Mouse (Mus musculus): ENCODE measurements around the gene Rnf146.
A peak's percentile ranks its signal among the peaks of the same experiment; 100 is the strongest.
"Not testable (repeated sequence)": the region's sequence is repeated elsewhere in the genome, so short reads cannot be mapped to it uniquely, and the experiment has no call there.

Gene Rnf146

DNA sequence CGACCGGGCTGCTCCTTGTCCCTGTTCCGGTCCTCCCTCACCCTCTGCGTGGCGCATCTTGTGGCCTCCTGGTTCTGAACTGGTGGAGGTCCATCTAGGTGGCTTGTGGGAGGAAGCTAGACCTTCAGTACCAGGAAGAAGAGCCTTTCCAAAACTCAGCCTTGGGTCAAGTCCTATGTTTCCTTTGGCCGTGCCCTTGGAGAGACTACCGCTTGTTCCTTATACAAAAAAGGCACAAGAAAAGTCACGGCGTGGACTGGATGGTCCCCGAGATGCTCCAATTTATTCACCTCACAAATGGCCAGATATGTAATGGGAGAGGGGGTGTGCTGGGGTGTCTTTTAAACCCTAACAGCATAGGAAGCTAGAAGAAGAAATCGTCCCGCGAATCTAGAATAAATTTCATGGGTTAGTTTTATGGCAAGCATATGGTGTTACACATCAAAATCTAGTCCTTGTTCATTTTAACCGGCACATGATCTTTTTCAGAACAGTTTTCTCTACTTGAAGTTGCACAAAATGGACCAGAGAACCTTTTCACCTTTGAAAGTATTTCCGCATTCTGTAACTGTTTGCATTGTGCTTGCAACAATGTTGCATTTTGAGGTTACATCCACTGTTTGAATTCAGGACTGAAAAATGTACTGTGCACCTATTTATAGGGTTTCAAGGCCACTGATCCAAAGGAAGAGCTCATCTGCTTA is at the start of gene Rnf146:
Gene Rnf146, minus strand, starts transcription at position 246 of the 704 bp plus-strand sequence.
- DNase-seq, result no peak

DNA sequence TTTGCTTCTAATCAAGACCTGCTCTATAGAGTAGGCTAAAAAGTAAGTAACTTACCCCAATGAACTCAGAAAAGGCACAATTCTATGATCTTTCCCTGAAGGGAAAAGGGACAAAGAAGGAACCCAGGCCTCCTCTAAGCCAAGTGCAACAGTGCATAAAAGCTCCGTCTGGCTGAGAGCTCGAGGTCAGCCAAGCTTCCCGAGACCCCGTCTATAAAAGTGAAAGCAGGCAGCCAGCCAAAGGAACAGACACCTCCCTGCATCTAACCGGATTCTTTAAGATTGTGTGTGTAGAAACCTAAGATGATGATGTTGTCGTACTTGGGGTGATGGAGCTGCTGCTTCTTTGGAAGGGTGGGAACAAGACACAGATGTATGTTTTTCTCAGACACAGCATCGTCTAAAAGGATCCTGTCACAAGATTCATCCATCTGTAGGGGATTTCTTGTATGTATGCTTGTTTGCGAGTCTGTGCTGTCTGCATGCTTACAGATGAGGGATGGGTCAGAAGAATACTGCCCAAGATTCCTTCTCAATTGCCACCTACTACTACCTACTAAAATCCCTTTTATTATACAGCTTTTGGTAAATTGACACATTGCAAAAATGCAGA is 40.5 kb upstream of the Rnf146 start:
- DNase-seq, result no peak

DNA sequence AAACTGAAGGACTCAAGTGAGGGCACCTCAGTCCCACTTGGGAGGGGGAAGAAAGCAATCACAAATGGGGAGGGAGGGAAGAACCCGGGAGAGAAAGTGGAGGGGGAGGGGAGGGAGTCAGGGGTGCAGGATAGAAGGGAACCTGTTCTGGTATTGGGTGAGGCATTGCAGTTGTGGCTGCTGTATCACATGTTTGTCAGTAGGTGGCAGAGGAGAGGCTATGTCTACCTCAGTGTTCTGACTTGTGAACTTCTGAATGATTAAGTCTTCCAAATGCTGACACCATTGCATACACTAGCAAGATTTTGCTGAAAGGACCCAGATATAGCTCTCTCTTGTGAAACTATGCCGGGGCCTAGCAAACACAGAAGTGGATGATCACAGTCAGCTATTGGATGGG is 32.6 kb upstream of the Rnf146 start:
- not testable (repeated sequence) for DNase-seq

DNA sequence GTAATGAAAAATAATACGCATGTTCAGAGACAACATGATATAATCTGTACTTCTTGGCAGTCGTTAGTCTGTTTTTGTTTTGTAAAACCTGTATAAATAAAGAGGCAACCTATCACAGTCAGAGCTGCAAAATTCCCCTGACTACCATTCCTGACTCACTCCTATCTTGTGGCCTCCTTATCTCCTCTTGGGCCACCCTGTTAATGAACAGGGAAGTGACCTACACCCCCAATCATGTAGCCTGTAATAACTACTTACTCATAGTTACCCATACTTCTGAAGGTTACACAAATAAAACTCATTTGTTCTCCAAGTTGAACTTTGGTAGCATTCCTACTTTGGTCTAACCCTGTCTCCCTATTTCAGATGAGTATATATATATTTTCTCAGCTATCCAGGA is 19.3 kb upstream of the Rnf146 start:
- DNase-seq, result no peak

DNA sequence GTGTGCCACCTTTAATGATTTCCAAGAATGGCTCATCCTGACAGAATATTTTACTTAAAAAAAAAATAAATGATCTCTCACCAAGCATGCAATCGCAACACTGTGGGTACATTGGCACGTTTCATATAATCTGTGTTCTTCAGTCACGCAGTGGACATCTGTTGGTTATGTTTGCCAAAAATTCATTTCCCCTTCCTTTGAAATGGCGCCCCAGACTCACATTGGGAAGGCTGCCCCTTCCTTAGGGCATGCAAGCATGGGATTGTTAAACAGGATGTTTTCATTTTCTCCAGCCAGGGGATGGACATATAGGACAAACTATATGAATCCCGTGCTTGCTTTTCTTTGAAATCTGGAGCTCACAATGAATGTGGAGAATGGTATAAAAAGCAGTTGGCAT is 11.8 kb upstream of the Rnf146 start:
- no peak for DNase-seq

DNA sequence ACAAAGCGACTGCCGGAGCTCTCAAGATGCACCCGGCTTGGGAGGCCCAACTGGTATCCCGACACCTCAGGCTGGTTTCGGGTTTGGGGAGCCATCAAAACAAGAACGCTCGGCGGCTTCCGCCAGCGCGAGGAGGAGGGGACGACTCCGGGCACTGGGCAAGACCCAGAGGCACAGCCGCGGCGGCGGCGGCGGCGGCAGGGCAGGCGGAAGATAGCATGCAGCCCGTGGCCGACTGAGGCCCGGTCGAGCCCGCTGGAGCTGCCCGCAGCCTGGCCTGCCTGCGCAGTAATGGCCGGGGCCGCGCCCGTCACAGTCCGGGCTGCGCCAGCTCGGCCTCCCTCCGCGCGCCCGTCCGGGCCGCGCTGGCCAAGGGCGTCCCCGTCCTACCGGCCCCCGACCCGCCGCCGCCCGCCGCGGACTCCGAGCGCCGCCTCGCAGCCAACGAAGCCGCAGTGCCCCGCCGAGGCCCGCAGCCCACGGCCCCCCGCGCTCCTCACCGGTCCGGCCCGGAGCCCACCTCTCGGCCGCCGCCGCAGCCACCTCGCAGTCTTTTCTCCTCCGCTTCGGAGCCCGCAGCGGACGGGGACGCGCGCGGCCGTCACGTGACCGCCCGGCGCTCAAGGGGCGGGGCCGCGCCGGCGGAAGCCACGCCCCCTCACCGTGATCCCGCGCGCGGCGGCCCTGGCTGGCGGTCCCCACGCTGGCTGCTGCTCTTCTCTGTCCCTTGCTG is 612 bp downstream of the Rnf146 start:
- peak; percentile 84 to 98 for DNase-seq

DNA sequence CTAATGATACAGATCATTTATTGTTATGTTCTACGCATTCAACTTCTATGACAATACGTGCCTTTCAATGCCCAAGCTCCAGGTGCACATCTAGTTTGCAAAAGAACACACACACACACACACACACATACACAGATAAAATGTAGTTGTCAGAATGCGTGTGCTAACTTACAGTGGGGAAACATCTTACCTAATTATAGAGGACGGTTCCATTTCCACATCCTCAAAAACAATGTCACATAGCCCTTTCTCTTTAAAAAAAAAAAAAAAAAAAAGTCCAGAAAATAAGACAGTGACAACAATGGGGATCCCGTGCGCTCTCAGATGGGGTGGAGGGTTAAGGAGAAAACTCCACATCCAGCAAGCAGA is 1.2 kb downstream of the Rnf146 start:
- DNase-seq, result no peak

DNA sequence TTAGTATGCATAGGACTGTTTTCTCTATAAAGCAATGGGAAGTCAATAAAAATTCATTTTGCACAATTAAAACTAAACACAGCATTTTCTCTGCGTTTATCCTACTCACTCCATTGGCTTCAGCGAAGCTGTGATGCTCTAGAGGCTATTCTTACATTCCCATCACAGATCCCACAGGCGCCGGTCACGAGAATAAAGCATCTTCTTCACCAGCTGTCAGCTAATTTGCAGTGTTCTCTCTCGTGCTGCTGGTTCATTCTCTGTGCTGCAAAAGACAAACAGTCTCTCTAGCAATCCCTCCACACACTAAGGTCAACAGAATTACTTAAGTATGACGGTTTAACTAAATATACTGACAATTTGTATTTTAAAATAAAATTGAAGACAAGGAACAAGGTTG is 8.1 kb downstream of the Rnf146 start:
- peak; percentile 45 to 56 for DNase-seq

DNA sequence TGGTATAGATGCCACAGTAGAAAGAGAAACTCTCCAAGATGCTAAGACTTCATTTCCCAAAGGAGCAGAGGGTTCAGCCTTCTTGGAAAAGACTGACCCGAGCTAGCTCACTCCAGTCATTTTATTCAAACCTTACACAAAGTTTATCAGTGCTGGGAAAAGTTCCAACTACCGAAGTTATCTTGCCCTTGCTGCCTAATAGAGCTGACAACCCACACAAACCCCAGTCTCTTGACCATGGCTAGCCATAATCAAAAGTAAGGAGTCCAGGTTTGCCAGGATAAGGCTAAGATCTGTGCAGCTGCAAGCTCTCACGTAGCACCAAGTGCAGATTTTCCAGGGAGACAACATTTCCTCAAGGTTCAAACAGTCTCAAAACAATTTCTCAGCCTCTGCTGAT is 9.7 kb downstream of the Rnf146 start:
- no peak for DNase-seq

DNA sequence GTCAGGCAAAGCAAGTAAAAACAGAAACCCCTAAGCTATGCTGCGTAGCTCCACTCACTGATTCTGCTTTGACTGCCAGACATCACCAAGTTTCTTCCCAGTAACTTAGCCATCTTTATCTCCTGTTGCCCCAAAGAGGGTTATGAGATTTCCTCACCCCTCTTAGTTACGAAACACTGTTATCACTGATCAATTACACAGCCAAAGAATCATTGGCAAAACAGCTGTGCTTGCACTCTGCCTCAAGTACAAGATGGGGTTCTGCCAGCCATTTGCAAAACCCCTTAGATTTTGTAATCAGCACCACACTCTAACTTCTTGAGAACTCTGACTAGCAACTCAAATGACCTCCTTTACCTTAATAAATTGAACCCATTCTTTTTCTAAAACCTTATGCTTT is 10.8 kb downstream of the Rnf146 start:
- no peak for DNase-seq

DNA sequence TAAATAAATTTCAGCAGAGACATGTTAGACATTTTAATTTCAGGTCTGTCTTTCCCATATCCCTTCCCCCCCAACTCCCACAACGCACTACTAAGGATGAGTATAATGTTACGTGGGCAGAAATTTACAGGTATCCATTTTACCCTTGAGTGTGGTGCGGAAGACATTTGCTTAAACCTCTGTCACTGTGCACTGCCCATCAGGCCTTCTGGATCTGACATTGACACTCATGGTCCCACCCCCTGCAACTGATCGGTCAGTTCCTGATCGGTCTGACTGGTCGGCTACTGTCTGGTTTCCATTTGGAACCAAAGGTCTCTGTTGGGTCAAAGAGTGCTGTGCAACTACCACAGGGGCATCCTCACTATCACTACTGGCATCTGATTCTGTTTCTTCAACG is 15.6 kb downstream of the Rnf146 start:
- DNase-seq, result no peak

DNA sequence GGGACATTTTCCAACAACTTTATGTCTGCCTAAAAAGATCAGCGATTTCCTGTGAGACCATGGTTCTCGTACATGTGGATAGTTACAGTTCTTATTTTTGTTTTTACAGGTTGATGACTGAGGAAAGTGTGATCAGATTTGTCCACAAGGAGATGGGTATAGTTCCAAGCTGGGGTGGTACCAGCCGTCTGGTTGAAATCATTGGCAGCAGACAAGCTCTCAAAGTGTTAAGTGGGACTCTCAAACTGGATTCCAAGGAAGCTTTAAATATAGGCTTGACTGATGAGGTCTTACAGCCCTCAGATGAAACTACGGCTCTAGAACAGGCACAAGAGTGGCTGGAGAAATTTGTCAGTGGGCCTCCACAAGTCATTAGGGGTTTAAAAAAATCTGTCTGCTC is 18.0 kb downstream of the Rnf146 start:
- DNase-seq, result no peak

DNA sequence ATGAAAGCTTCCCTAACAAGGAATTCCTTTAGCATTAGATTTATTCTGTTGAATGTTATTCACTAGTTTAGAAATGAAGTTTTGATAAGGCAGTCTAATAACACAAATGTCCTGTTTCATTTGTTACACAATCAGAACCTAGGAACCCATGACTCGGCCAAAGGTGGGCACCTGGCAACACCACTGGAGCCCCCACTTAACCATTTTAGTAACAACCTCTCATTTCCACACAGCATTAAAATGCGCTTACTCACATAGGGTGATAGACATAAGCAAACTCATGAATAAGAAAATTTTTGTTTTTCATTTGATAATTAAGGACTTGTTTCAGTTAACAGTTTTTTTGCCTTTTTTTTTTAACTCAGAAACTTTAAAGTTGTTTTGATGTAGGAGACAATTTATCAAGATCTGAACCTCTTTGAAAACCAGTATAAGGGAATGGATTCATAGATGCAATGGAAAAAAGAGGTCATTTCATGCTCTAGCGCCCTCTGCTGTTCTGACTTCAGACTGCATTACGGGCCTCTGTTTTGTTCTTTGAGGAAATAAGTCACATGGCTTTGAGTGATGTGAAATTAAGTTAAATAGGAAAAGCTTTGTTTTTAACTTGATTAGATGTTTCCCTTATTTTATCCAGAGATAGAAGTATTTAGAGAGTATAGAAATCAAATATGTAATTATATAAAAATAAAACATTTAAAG is 23.7 kb downstream of the Rnf146 start:
- peak; percentile 65 to 69 for DNase-seq

DNA sequence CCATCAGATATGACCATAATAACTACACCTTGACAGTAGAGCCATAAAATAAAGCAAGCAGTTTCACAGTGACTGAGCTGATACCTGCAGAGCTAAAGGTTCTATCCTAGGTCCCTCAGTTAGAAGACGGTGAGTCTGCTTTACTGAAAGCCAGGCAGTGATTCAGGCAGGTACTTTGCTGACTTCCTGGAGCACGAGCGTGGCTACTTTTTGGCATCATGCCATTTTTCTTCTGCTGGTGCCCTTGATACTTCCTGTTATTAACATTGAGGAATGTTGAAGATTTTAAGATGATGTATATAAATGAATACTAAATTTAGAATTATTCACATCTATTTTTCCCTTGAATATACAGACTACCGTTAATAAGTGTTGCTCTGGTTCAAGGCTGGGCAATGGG is 28.4 kb downstream of the Rnf146 start:
- no peak for DNase-seq

DNA sequence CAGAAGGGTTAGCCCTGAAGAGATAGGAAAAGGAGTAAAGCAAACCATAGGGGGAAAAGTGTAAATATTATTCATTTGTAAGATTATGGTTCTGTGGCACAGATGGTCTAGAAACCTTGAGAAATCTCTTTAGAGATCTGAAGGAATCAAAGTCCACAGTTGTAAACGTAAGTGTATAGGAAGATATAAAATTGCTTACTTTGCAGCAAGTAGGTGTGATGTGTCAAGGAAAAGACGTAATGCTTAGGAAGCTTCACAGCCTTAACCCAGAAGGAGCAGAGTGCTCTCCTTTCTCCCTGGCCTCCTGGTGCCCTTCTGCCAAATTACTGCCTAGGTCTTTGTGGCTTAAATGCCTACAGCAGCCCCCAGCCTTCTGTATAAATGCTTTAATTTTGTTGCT is 37.4 kb downstream of the Rnf146 start:
- DNase-seq, result no peak

DNA sequence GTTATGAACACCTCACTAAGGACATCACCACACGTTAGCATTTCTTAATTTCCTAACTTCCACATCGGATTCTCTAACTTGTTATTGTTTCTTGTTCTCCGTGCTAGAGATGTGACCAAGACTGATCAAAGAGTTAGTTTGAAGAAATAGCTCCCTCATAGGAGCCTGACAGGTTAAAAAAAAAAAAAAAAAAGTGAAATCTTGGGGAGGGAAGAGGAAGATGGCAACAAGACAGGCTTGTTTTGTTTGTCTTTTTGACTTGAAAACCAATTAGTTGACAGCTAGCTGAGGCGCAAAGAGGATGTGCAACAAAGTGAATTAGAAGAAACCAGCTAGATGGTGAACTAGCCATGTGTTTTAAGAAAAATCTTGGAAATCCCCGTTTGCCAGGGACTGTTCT is 48.3 kb downstream of the Rnf146 start:
- no peak for DNase-seq

DNA sequence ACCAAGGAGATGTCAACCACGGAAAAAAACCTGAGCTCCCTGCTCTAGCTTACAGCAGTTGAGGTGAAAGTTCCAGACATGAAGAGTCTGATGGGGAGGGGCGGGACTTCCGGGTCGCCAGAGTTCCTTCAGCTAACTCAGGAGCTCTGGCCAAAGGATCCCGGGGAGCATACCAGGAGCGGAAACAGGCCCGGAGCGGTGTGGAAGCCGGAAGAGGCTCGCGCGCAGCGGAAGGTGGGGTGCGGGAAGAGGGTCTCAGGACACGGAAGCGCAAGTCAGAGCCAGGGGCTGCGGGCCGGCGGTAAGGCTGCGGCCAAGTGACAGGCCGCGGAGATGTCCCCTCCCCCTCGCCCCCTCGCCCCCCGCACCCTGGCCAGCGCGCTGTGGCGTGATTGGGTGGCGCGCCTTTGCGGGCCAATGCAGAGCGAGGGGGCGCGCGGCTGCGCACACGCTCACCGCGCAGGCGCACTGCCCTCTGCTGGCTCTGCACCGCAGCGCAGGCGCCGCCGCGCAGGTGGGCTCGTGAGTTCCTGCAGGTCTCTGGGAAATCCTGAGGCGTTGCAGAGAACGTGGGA is 49.1 kb downstream of the Rnf146 start, which contains the start of gene Echdc1:
Gene Echdc1, plus strand, starts transcription at position 103 of the 575 bp plus-strand sequence.
- DNase-seq, result peak; percentile 89 to 95

DNA sequence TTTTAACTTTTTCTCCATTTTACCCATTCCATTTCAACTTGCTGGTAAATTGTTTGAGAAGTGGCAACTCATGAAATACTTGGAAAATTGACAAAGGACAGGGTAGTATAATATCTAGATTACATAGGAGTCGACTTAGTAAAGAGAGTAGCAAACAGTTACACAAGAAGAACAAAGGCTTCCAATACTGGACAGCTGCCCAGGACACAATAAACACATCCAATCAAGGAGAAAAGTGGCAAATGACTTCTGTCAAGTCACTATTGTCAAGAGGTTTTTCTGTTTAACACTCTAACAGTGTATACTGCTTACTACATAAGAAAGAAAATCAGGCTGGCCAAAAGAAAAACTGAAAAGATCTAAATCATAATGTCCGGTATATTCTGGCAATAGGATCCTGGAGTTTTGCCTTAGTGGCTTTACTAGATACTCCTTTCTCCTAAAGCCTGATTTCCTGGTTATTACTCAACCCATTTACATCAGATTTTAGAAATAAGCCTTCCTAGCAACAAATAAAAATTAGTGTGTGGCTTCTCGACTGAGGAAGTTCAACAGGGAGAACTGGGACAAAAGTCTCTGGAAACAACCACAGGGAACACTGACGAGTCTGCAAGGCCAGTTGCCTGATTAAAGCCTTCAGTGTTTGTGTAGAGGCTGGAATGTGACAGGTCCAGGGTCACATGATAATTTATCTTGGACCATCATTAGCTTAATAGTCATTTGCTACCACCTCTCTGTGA is 50.6 kb downstream of the Rnf146 start:
- DNase-seq, result no peak

DNA sequence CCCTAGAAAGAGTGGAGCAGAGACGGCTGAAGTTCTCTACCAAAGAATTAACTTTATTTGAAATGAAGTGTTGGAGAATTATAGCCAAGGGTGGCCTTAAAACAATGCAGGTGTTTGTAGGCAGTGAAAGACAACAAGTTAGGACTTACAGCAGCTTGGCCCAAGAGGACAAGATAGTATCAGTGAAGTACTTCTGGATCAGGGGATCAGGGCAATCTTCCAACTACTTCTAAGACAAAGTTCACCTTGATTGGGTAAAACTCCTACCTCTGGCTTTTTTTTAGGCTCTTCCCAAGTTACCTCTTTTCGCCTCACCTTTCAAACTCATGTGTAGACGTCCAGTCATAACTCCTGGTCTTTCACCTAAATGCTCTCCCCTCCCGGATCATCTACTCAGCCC is 60.0 kb downstream of the Rnf146 start:
- no peak for DNase-seq
